ENCODE assay signal across 27 mouse cellular contexts in the genomic region with DNA sequence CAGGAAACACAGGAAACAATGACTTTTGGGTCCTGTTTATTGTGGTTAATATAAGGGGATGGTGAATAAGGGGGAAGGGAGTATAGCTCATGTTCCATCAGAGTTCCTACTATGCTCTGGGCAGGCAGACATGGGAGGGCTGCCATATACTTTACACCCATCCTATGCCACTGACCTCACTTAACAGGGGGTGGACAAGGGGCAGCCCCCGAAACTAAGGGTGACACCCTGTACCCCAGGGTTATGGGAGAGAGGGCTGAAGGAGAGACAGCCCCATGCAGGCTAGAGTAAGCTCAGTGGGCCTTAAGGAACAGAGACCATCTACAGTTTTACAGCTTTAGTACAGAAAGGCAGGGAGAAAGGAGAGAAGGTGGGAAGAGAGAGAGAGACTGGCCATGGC.
"Had no signal": no experiment of that assay in that cellular context is flagged by ENCODE, and none has a peak within 500 bp of the region (broad histone marks: within the 10 kb centered on the region; RNA-seq: fewer than 3 reads in every experiment).

No protein-coding gene starts in this region.

- H3K4me2 ChIP-seq: embryonic facial prominence, embryonic 13.5 days; embryonic facial prominence, embryonic 15.5 days; forebrain, embryonic 12.5 days; forebrain, embryonic 13.5 days; forebrain, embryonic 15.5 days had no signal

- H3K9me3 ChIP-seq: embryonic facial prominence, embryonic 13.5 days; embryonic facial prominence, embryonic 15.5 days; forebrain, embryonic 10.5 days; forebrain, embryonic 12.5 days; forebrain, embryonic 13.5 days; forebrain, embryonic 15.5 days; heart, embryonic 10.5 days had no signal

- H3K4me3 ChIP-seq: embryonic facial prominence, embryonic 13.5 days; embryonic facial prominence, embryonic 15.5 days; erythroblast, embryonic 14.5 days; forebrain, embryonic 10.5 days; forebrain, embryonic 12.5 days; forebrain, embryonic 13.5 days; forebrain, embryonic 15.5 days; gastrocnemius, adult 2 months; heart, adult 2 months; heart, embryonic 10.5 days had no signal

- H3K36me3 ChIP-seq: embryonic facial prominence, embryonic 13.5 days; embryonic facial prominence, embryonic 15.5 days; forebrain, embryonic 10.5 days; forebrain, embryonic 12.5 days; forebrain, embryonic 15.5 days; heart, embryonic 10.5 days had no signal

- H3K27ac ChIP-seq: embryonic facial prominence, embryonic 13.5 days; embryonic facial prominence, embryonic 15.5 days; forebrain, embryonic 10.5 days; forebrain, embryonic 12.5 days; forebrain, embryonic 13.5 days; forebrain, embryonic 15.5 days; gastrocnemius, adult 2 months; heart, adult 2 months; heart, embryonic 10.5 days had no signal

- H3K4me1 ChIP-seq: embryonic facial prominence, embryonic 13.5 days; embryonic facial prominence, embryonic 15.5 days; forebrain, embryonic 10.5 days; forebrain, embryonic 12.5 days; forebrain, embryonic 13.5 days; forebrain, embryonic 15.5 days; heart, embryonic 10.5 days had no signal

- DNase-seq: cerebellum, adult 2 months; cerebellum, adult 8-10 months; cerebellum, adult 9-10 months; cerebellum, adult 9-11 months; cerebellum, postnatal 10 days; cerebellum, postnatal 14 days; cerebellum, postnatal 25 days; cerebellum, postnatal 36 days; embryo, embryonic 11 days; forebrain, postnatal 0 days; gastrocnemius, adult 2 months; gastrocnemius, postnatal 10 days; gastrocnemius, postnatal 14 days; gastrocnemius, postnatal 25 days; gastrocnemius, postnatal 36 days; heart, adult 18-20 months; heart, adult 2 months had no signal

- ATAC-seq: forebrain, embryonic 13.5 days; forebrain, embryonic 14.5 days; forebrain, embryonic 15.5 days; forebrain, embryonic 16.5 days; forebrain, postnatal 0 days had no signal

- H3K27me3 ChIP-seq: embryonic facial prominence, embryonic 13.5 days; embryonic facial prominence, embryonic 15.5 days; forebrain, embryonic 12.5 days; forebrain, embryonic 13.5 days; forebrain, embryonic 15.5 days had no signal

- H3K9ac ChIP-seq: embryonic facial prominence, embryonic 13.5 days; embryonic facial prominence, embryonic 15.5 days; forebrain, embryonic 12.5 days; forebrain, embryonic 13.5 days; forebrain, embryonic 15.5 days; forebrain, postnatal 0 days had no signal
